Mouse (Mus musculus) right cerebral cortex, postnatal 14 days (tissue): ENCODE measurements at regions not wholly inside any gene's neighbourhood (a gene's known extent, or its start where the extent isn't known, plus 50 kb on each side); places are given as distances from the start of the nearest gene placed in this dataset.

Experiments used
- DNase-seq: peaks from one replicate; pipeline ENCODE4 v3.0.0; 2022

GRCm38 (mm10) chrX:77009336-77009735, 406.6 kb upstream of the Cldn34d start:
- DNase-seq, result no peak

- DNase-seq, result no peak
Measured at GRCm38 (mm10) chrX:77013890-77014289, 411.2 kb upstream of the Cldn34d start.

- peak; percentile 5 for DNase-seq
Measured at GRCm38 (mm10) chrX:77050401-77051381, 448.0 kb upstream of the Cldn34d start.

- no peak for DNase-seq
Measured at GRCm38 (mm10) chrX:77052036-77052435, 449.3 kb upstream of the Cldn34d start.

GRCm38 (mm10) chrX:77079776-77080175, 431.0 kb upstream of the Tbl1x start:
- DNase-seq, result no peak

GRCm38 (mm10) chrX:77082716-77083115, 428.1 kb upstream of the Tbl1x start:
- DNase-seq, result no peak

GRCm38 (mm10) chrX:77121761-77122160, 389.1 kb upstream of the Tbl1x start:
- no peak for DNase-seq
